In the genomic region with DNA sequence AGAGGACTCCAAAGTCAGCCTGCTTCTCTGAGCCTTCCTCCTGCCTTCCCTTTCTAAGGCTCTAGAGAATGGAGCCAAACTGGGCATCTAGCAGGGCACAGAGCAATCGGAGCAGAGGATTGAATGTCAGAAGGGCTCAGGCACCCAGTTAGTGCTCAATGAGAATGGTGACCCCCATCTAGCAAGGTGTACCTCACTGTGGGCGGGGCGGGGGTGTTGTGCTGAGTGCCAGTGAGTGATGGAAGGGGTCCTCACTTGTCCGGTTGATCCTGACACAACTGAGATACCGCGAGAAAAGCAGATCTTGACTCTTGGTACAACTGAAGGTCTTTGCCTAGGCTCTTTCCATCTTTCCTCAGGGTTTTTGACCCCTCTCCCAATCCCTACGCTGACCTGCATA, we compare ENCODE assay signal across 8 mouse cellular contexts. TPM values are rescaled to one million over a fixed set of nuclear protein-coding genes. Genes with fewer than 3 reads are reported as not detected.
DNase-seq lines count a peak whose midpoint lies in the region; ATAC-seq and TF ChIP-seq lines count a peak whose summit lies in the region.

No protein-coding gene starts in this region.

- in situ Hi-C loops in ES-E14 (cut with MboI; ENCODE audit: low sequenced_read_pairs in 2 of 2, unreplicated experiment in 2 of 2) = no loop called here

- peaks cover 24% of the 10 kb centered on the region for H3K4me1 ChIP-seq in heart, embryonic 16.5 days (ENCODE audit: control insufficient read depth, insufficient read depth, low read length)
- H3K4me1 ChIP-seq in ES-E14 (ENCODE audit: control insufficient read depth in 2 of 2, insufficient read depth in 2 of 2, low read length in 2 of 2, poor library complexity in 1 of 2) = peaks cover 3 to 17% of the 10 kb centered on the region in 2 experiments; a peak in 2 of 4 replicates
- peaks cover 27% of the 10 kb centered on the region for H3K4me1 ChIP-seq in forebrain, embryonic 16.5 days (replicated peaks; ENCODE audit: control insufficient read depth, insufficient read depth, low read length)

- peak overlapping the region; percentile 83 for H3K4me3 ChIP-seq in heart, embryonic 16.5 days (ENCODE audit: low read length)
- H3K4me3 ChIP-seq in ES-E14 (ENCODE audit: insufficient read depth in 1 of 2, low read depth in 1 of 2, low read length in 2 of 2, poor library complexity in 1 of 2, severe bottlenecking in 1 of 2) (peak overlapping the region; percentile 68 to 81), macrophage (ENCODE audit: inconsistent target) (peak overlapping the region; percentile 77)
- H3K4me3 ChIP-seq in forebrain, embryonic 16.5 days (replicated peaks; ENCODE audit: low read length) = peak overlapping the region; percentile 78

- no peaks in the 10 kb centered on the region for H3K27me3 ChIP-seq in heart, embryonic 16.5 days (ENCODE audit: control insufficient read depth, insufficient read depth, low read length)
- H3K27me3 ChIP-seq in forebrain, embryonic 16.5 days (replicated peaks; ENCODE audit: control insufficient read depth, insufficient read depth, low read length) = no peaks in the 10 kb centered on the region

- H3K36me3 ChIP-seq in heart, embryonic 16.5 days (ENCODE audit: control insufficient read depth, insufficient read depth) = no peaks in the 10 kb centered on the region
- H3K36me3 ChIP-seq in ES-E14 (ENCODE audit: control insufficient read depth, insufficient read depth, low read length, poor library complexity, severe bottlenecking) (peaks cover 9% of the 10 kb centered on the region; the same call in 1 of the 2 replicates), macrophage (ENCODE audit: inconsistent target) (peaks cover 26% of the 10 kb centered on the region; the same call in 1 of the 2 replicates)
- H3K36me3 ChIP-seq in forebrain, embryonic 16.5 days (ENCODE audit: control insufficient read depth, insufficient read depth) = 0 out of 2 replicates have a peak, but pooled peaks cover 4% of the 10 kb centered on the region

- WGBS in heart, embryonic 16.5 days = 43% methylated on average over 7 of the region's 7 CpGs
- 54% methylated on average over 7 of the region's 7 CpGs for WGBS in forebrain, embryonic 16.5 days
- WGBS in macrophage (ENCODE audit: missing documents) = 27% methylated on average over 6 of the region's 7 CpGs

- DNase-seq in heart, postnatal 4 days = no peak
- DNase-seq in ES-E14 (ENCODE audit: low read depth, low spot score) = no peak
- DNase-seq in yolk sac, embryonic 10.5 days (ENCODE audit: low spot score) = no peak
- no peak for DNase-seq in gastrocnemius, postnatal 10 days

- no peak for ATAC-seq in heart, embryonic 16.5 days (replicated peaks; ENCODE audit: extremely low read depth, insufficient read depth, low FRiP score)
- ATAC-seq in forebrain, embryonic 16.5 days = no peak
- ATAC-seq in megakaryocyte progenitor cell, adult 5-6 weeks (replicated peaks; ENCODE audit: poor library complexity) = no peak

- peak overlapping the region; percentile 90 for H3K4me2 ChIP-seq in heart, embryonic 16.5 days (ENCODE audit: low read depth, low read length)
- H3K4me2 ChIP-seq in forebrain, embryonic 16.5 days (ENCODE audit: low read length) = peak overlapping the region; percentile 71

- no peak overlapping the region for H3K27ac ChIP-seq in heart, embryonic 16.5 days (ENCODE audit: low read length)
- H3K27ac ChIP-seq in ES-E14 (ENCODE audit: insufficient read depth, low read depth, low read length, poor library complexity, severe bottlenecking) (0 out of 2 replicates have a peak overlapping the region, but pooled peaks have one; percentile 5), macrophage (peak overlapping the region; percentile 93)
- H3K27ac ChIP-seq in forebrain, embryonic 16.5 days (ENCODE audit: low read length) = no peak overlapping the region

- H3K9me3 ChIP-seq in heart, embryonic 16.5 days (replicated peaks; ENCODE audit: control insufficient read depth, low read length) = no peaks in the 10 kb centered on the region
- no peaks in the 10 kb centered on the region for H3K9me3 ChIP-seq in ES-E14 (ENCODE audit: control insufficient read depth, insufficient read depth, low read depth, low read length)
- no peaks in the 10 kb centered on the region for H3K9me3 ChIP-seq in forebrain, embryonic 16.5 days (ENCODE audit: control insufficient read depth, low read length)

- peak overlapping the region; percentile 92 for H3K9ac ChIP-seq in heart, embryonic 16.5 days (ENCODE audit: low read length)
- H3K9ac ChIP-seq in ES-E14 (ENCODE audit: insufficient read depth, low read depth, low read length, poor library complexity, severe bottlenecking) = peak overlapping the region; percentile 78; the same call in 1 of the 2 replicates
- H3K9ac ChIP-seq in forebrain, embryonic 16.5 days (replicated peaks; ENCODE audit: low read depth, low read length) = peak overlapping the region; percentile 50; the same call in 1 of the 2 replicates

- peaks cover 52% of the 10 kb centered on the region for H3K79me2 ChIP-seq in macrophage (ENCODE audit: inconsistent target)

TF ChIP-seq in ES-E14, 5 proteins besides CTCF, POLR2A, EP300 and RAD21 (continues in another document):
- TF ChIP-seq ZNF384 (IDR thresholded peaks at IDR 0.05; ENCODE audit: low read depth, low read length) = no peak

RNA-seq across cellular contexts. Expression of a gene that starts 0.4 kb away (rescaled TPM):
- polyA plus RNA-seq in heart, embryonic 16.5 days (2015; fragmentation: Nextera tagmentation; extraction: Ambion mirVana) = 100 and 104 TPM in 2 replicates
- 10 to 100 TPM; 60.7 to 63.8 TPM for total RNA-seq in heart, postnatal 4 days (2021)
- total RNA-seq in ES-E14 (2012; rRNA removed) = 54.9 and 58.2 TPM in 2 replicates
- polyA plus RNA-seq in forebrain, embryonic 16.5 days (2015; fragmentation: Nextera tagmentation; extraction: Ambion mirVana) = 107 and 119 TPM in 2 replicates
- total RNA-seq in macrophage (2018; cell fraction: chromatin; rRNA removed) = 100 to 1,000 TPM in 22 of 26 experiments, 10 to 100 TPM in 4; 50.8 to 289 (median 175) TPM
- 10 to 100 TPM; 44.7 to 97.3 (median 64.8) TPM for total RNA-seq in macrophage (2018; cell fraction: cytosol; rRNA removed)
- total RNA-seq in macrophage (2018; cell fraction: nucleus; rRNA removed) = 100 to 1,000 TPM in 16 of 26 experiments, 10 to 100 TPM in 10; 37.9 to 192 (median 118) TPM
- 27.8 to 102 TPM (median 60.2 TPM) in 3 replicates for polyA plus RNA-seq in macrophage (2018)
- total RNA-seq in megakaryocyte progenitor cell, adult 5-6 weeks (2015) = 19.5 and 20.9 TPM in 2 replicates
- total RNA-seq in megakaryocyte progenitor cell, adult 5-6 weeks (2017) = 23.2 and 30.1 TPM in 2 replicates
- total RNA-seq in gastrocnemius, postnatal 10 days (2021) = 10 to 100 TPM; 42.0 to 44.0 TPM

RNA-seq across cellular contexts. Expression of a gene that starts 2.1 kb away (rescaled TPM):
- polyA plus RNA-seq in heart, embryonic 16.5 days (2015; fragmentation: Nextera tagmentation; extraction: Ambion mirVana) = 18.1 and 19.0 TPM in 2 replicates
- total RNA-seq in heart, postnatal 4 days (2021) = 10 to 100 TPM; 12.1 to 12.7 TPM
- 4.2 and 5.4 TPM in 2 replicates for total RNA-seq in ES-E14 (2012; rRNA removed)
- polyA plus RNA-seq in forebrain, embryonic 16.5 days (2015; fragmentation: Nextera tagmentation; extraction: Ambion mirVana) = 4.4 and 6.2 TPM in 2 replicates
- 100 to 1,000 TPM in 4 of 26 experiments, 10 to 100 TPM in 22; 26.6 to 127 (median 65.0) TPM for total RNA-seq in macrophage (2018; cell fraction: chromatin; rRNA removed)
- total RNA-seq in macrophage (2018; cell fraction: cytosol; rRNA removed) = 100 to 1,000 TPM in 18 of 26 experiments, 10 to 100 TPM in 8; 74.1 to 201 (median 150) TPM
- total RNA-seq in macrophage (2018; cell fraction: nucleus; rRNA removed) = 100 to 1,000 TPM in 17 of 26 experiments, 10 to 100 TPM in 9; 46.3 to 199 (median 114) TPM
- 43.1 to 84.4 TPM (median 77.6 TPM) in 3 replicates for polyA plus RNA-seq in macrophage (2018)
- total RNA-seq in megakaryocyte progenitor cell, adult 5-6 weeks (2015) = 33.4 and 34.6 TPM in 2 replicates
- 21.2 and 23.1 TPM in 2 replicates for total RNA-seq in megakaryocyte progenitor cell, adult 5-6 weeks (2017)
- total RNA-seq in gastrocnemius, postnatal 10 days (2021) = 10 to 100 TPM in 1 of 2 experiments, 1 to 10 TPM in 1; 8.7 to 10.5 TPM

RNA-seq across cellular contexts. Expression of a gene that starts 16.9 kb away (rescaled TPM):
- polyA plus RNA-seq in heart, embryonic 16.5 days (2015; fragmentation: Nextera tagmentation; extraction: Ambion mirVana) = 8.3 TPM in 2 replicates
- 10 to 100 TPM; 35.5 to 36.5 TPM for total RNA-seq in heart, postnatal 4 days (2021)
- total RNA-seq in ES-E14 (2012; rRNA removed) = 52.1 and 53.1 TPM in 2 replicates
- polyA plus RNA-seq in forebrain, embryonic 16.5 days (2015; fragmentation: Nextera tagmentation; extraction: Ambion mirVana) = 13.4 and 14.6 TPM in 2 replicates
- 10 to 100 TPM; 41.0 to 96.7 (median 68.0) TPM for total RNA-seq in macrophage (2018; cell fraction: chromatin; rRNA removed)
- total RNA-seq in macrophage (2018; cell fraction: cytosol; rRNA removed) = 10 to 100 TPM; 17.4 to 27.4 (median 23.1) TPM
- total RNA-seq in macrophage (2018; cell fraction: nucleus; rRNA removed) = 10 to 100 TPM; 35.2 to 86.1 (median 45.8) TPM
- polyA plus RNA-seq in macrophage (2018) = 16.4 to 22.2 TPM (median 20.9 TPM) in 3 replicates
- total RNA-seq in megakaryocyte progenitor cell, adult 5-6 weeks (2015) = 14.5 and 16.9 TPM in 2 replicates
- total RNA-seq in megakaryocyte progenitor cell, adult 5-6 weeks (2017) = 29.1 and 32.2 TPM in 2 replicates
- 10 to 100 TPM; 32.9 to 33.7 TPM for total RNA-seq in gastrocnemius, postnatal 10 days (2021)

RNA-seq across cellular contexts. Expression of a gene that starts 18.1 kb away (rescaled TPM):
- polyA plus RNA-seq in heart, embryonic 16.5 days (2015; fragmentation: Nextera tagmentation; extraction: Ambion mirVana) = 1.00 and 1.1 TPM in 2 replicates
- total RNA-seq in heart, postnatal 4 days (2021) = 1 to 10 TPM in 1 of 2 experiments, under 1 TPM in 1; 0.52 to 1.0 TPM
- 3.7 and 6.7 TPM in 2 replicates for total RNA-seq in ES-E14 (2012; rRNA removed)
- polyA plus RNA-seq in forebrain, embryonic 16.5 days (2015; fragmentation: Nextera tagmentation; extraction: Ambion mirVana) = 3.0 and 3.8 TPM in 2 replicates
- total RNA-seq in macrophage (2018; cell fraction: chromatin; rRNA removed) = 10 to 100 TPM in 6 of 26 experiments, 1 to 10 TPM in 20; 1.8 to 18.2 (median 7.4) TPM
- 1 to 10 TPM; 1.3 to 4.4 (median 2.4) TPM for total RNA-seq in macrophage (2018; cell fraction: cytosol; rRNA removed)
- total RNA-seq in macrophage (2018; cell fraction: nucleus; rRNA removed) = 10 to 100 TPM in 1 of 26 experiments, 1 to 10 TPM in 25; 1.1 to 14.8 (median 4.4) TPM
- polyA plus RNA-seq in macrophage (2018) = 3.0 to 5.5 TPM (median 3.1 TPM) in 3 replicates
- total RNA-seq in megakaryocyte progenitor cell, adult 5-6 weeks (2015) = 3.6 and 3.8 TPM in 2 replicates
- 2.2 and 5.2 TPM in 2 replicates for total RNA-seq in megakaryocyte progenitor cell, adult 5-6 weeks (2017)
- under 1 TPM; 0.47 to 0.88 TPM for total RNA-seq in gastrocnemius, postnatal 10 days (2021)

RNA-seq across cellular contexts. Expression of a gene that starts 26.2 kb away (rescaled TPM):
- 0.20 TPM in 1 of 2 replicates, not detected in the other for polyA plus RNA-seq in heart, embryonic 16.5 days (2015; fragmentation: Nextera tagmentation; extraction: Ambion mirVana)
- total RNA-seq in heart, postnatal 4 days (2021) = under 1 TPM in 1 of 2 experiments, not detected in 1; 0.27 TPM
- 0.45 and 1.1 TPM in 2 replicates for total RNA-seq in ES-E14 (2012; rRNA removed)
- not detected in 2 replicates for polyA plus RNA-seq in forebrain, embryonic 16.5 days (2015; fragmentation: Nextera tagmentation; extraction: Ambion mirVana)
- total RNA-seq in macrophage (2018; cell fraction: chromatin; rRNA removed) = not detected
- total RNA-seq in macrophage (2018; cell fraction: cytosol; rRNA removed) = not detected
- not detected for total RNA-seq in macrophage (2018; cell fraction: nucleus; rRNA removed)
- not detected in 3 replicates for polyA plus RNA-seq in macrophage (2018)
- not detected in 2 replicates for total RNA-seq in megakaryocyte progenitor cell, adult 5-6 weeks (2015)
- total RNA-seq in megakaryocyte progenitor cell, adult 5-6 weeks (2017) = not detected in 2 replicates
- total RNA-seq in gastrocnemius, postnatal 10 days (2021) = not detected

Comparison
In these comparisons a context has a peak if more than half of its experiments do, and no peak if none do; other contexts are left out.
1. H3K27ac ChIP-seq: peak in ES-E14 (single experiment) and macrophage (single experiment); none in heart, embryonic 16.5 days (single experiment) and forebrain, embryonic 16.5 days (single experiment).
2. Peak in every context shown above with its lines, with median percentiles within 50 percentile points of each other: H3K4me3 ChIP-seq and H3K9ac ChIP-seq.